Mouse (Mus musculus): ENCODE measurements at regions not wholly inside any gene's neighbourhood (a gene's known extent, or its start where the extent isn't known, plus 50 kb on each side); places are given as distances from the start of the nearest gene placed in this dataset.

DNA sequence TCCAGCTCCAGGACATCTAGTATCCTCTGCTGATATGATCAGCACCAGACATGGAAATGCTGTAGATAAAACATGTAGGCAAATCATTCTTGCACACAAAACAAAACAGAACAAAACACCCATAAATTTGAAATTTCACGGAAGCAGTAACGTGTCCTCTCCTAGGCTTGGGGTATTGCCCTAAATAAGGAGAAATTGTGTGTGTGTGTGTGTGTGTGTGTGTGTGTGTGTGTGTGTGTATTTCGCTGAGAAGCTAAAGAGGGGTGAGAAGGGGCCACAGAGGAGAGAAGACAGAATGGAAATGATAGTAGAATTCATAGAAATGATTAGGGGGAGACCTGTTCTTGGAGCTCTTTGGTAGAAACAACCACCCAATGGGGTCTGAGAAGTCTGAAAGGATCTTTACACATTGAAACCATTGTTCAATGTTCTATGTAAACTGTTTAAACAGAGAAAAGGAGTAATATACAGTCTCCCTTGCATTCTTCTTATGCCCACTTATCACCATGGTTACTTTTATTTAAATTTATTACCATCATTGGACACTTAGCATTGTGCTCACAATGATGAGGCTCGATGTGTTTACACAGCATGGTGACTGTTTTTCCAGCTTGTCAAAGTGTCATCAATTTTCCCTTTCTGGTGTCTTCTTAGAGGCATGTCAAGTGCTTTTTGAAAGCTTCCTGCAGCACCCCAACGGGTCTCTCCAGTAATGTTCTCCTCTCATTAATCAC, 317.3 kb upstream of the 4933412E24Rik start:
- Histone ChIP-seq H3K4me3 (ENCODE audit: low read depth, low read length) (no peak overlapping the region), H3K27me3 (ENCODE audit: control insufficient read depth, insufficient read depth, low read length) (no peaks in the 10 kb centered on the region), H3K4me1 (ENCODE audit: control insufficient read depth, insufficient read depth, low read length) (no peaks in the 10 kb centered on the region), H3K9me3 (ENCODE audit: control insufficient read depth, low read depth, low read length) (no peaks in the 10 kb centered on the region), H3K4me2 (replicated peaks; ENCODE audit: low read depth, low read length) (no peak overlapping the region), H3K36me3 (ENCODE audit: control insufficient read depth, insufficient read depth, low read length) (no peaks in the 10 kb centered on the region), H3K9ac (replicated peaks; ENCODE audit: low read depth, low read length) (no peak overlapping the region), H3K27ac (ENCODE audit: low read length) (no peak overlapping the region)
- ATAC-seq (ENCODE audit: insufficient number of reproducible peaks, insufficient read depth, low FRiP score, low read depth) = no peak
- WGBS = 46% methylated on average over 5 of the region's 5 CpGs

DNA sequence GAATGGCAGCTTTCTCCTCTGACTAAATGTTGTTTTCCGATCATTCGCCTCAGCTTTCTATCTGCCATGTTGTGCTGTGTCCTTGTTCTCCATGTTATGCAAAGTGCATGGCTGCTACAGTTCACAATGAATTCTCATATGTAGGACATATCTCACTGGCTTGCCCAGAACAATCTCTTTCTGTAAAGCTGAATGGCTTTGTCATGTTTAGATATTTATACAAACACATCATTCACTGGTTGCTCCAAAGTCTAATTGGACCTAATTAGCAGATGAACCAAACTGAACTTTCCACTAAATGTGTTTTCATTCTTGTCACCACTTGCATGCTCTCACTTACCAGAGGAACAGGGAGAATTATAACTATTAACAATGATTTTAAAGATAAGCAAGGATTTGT, 301.2 kb upstream of the 4933412E24Rik start:
- no peak overlapping the region for H3K4me3 ChIP-seq (ENCODE audit: low read depth, low read length)
- no peak overlapping the region for H3K4me2 ChIP-seq (replicated peaks; ENCODE audit: low read depth, low read length)
- no peaks in the 10 kb centered on the region for H3K9me3 ChIP-seq (ENCODE audit: control insufficient read depth, low read depth, low read length)
- WGBS = 93% methylated on average over 2 of the region's 2 CpGs
- H3K36me3 ChIP-seq (ENCODE audit: control insufficient read depth, insufficient read depth, low read length) = no peaks in the 10 kb centered on the region
- no peaks in the 10 kb centered on the region for H3K4me1 ChIP-seq (ENCODE audit: control insufficient read depth, insufficient read depth, low read length)
- no peak for ATAC-seq (ENCODE audit: insufficient number of reproducible peaks, insufficient read depth, low FRiP score, low read depth)
- no peaks in the 10 kb centered on the region for H3K27me3 ChIP-seq (ENCODE audit: control insufficient read depth, insufficient read depth, low read length)
- no peak overlapping the region for H3K9ac ChIP-seq (replicated peaks; ENCODE audit: low read depth, low read length)
- no peak overlapping the region for H3K27ac ChIP-seq (ENCODE audit: low read length)

DNA sequence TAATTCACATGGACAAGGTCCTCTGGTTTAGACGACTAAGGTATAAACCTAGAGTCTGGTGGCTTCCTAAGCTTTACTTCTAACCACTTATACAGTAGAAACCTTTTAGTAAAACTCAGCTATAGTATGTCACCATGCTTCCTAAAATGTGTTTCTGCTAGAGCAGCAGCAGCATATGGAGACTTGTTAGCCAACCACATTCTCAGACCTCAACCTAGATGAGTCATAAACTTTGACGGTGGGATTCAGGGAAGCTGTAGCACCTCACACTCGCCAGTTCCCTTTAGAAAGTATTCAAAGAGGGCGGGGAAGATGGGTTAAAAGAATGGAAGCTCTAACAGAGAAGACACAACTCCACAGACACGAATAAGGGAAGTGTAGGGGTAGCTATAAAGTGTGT, 298.8 kb upstream of the 4933412E24Rik start:
- no peaks in the 10 kb centered on the region for H3K27me3 ChIP-seq (ENCODE audit: control insufficient read depth, insufficient read depth, low read length)
- no peak overlapping the region for H3K9ac ChIP-seq (replicated peaks; ENCODE audit: low read depth, low read length)
- no peak overlapping the region for H3K4me2 ChIP-seq (replicated peaks; ENCODE audit: low read depth, low read length)
- no peaks in the 10 kb centered on the region for H3K9me3 ChIP-seq (ENCODE audit: control insufficient read depth, low read depth, low read length)
- no peak overlapping the region for H3K4me3 ChIP-seq (ENCODE audit: low read depth, low read length)
- H3K27ac ChIP-seq (ENCODE audit: low read length) = no peak overlapping the region
- H3K4me1 ChIP-seq (ENCODE audit: control insufficient read depth, insufficient read depth, low read length) = no peaks in the 10 kb centered on the region
- no peak for ATAC-seq (ENCODE audit: insufficient number of reproducible peaks, insufficient read depth, low FRiP score, low read depth)
- no peaks in the 10 kb centered on the region for H3K36me3 ChIP-seq (ENCODE audit: control insufficient read depth, insufficient read depth, low read length)
- WGBS = 72% methylated on average over 5 of the region's 5 CpGs

DNA sequence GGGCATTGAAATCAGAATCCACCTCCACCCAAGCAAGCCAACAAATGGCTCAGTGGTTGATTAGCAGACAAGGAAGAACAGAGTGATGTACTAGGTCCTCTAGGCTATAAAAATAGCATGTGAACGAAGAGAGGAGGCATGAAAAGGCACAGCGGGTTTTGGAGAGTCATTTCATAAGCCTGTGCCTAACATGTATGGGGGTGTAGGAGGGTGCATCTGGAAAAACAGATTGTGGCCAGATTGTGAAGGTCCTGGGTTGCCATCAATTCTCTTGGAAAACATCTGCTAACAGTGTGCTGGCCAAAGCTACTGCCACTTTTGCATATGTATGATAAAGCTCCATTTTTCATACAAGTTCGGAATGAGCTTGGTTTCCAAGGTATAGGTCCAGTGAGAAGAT, 293.5 kb upstream of the 4933412E24Rik start:
- Histone ChIP-seq H3K4me2 (replicated peaks; ENCODE audit: low read depth, low read length) (no peak overlapping the region), H3K9ac (replicated peaks; ENCODE audit: low read depth, low read length) (no peak overlapping the region), H3K9me3 (ENCODE audit: control insufficient read depth, low read depth, low read length) (no peaks in the 10 kb centered on the region), H3K4me3 (ENCODE audit: low read depth, low read length) (no peak overlapping the region), H3K27me3 (ENCODE audit: control insufficient read depth, insufficient read depth, low read length) (no peaks in the 10 kb centered on the region), H3K27ac (ENCODE audit: low read length) (no peak overlapping the region), H3K4me1 (ENCODE audit: control insufficient read depth, insufficient read depth, low read length) (no peaks in the 10 kb centered on the region), H3K36me3 (ENCODE audit: control insufficient read depth, insufficient read depth, low read length) (no peaks in the 10 kb centered on the region)
- 72% methylated on average over 3 of the region's 3 CpGs for WGBS
- no peak for ATAC-seq (ENCODE audit: insufficient number of reproducible peaks, insufficient read depth, low FRiP score, low read depth)

DNA sequence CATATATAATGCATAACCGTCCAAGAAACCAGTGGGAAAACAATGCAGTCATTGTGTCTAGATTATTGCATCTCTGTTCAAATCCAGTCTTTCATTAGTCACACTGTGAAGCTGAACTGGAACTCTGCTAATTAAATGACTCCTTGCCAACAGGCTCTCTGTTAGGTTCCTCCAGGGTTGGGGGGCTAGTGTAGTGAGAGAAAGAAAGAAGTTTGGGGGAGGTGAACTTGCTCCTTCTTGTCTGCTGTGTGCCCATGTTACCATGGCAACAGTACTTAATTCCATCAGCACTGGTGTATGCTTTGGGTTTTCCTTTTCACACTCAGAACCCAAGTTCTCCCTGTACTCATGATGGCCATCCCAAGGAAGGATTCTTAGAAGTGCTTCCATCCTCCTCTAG, 292.6 kb upstream of the 4933412E24Rik start:
- no peak overlapping the region for H3K4me3 ChIP-seq (ENCODE audit: low read depth, low read length)
- H3K9me3 ChIP-seq (ENCODE audit: control insufficient read depth, low read depth, low read length) = no peaks in the 10 kb centered on the region
- H3K27me3 ChIP-seq (ENCODE audit: control insufficient read depth, insufficient read depth, low read length) = no peaks in the 10 kb centered on the region
- no peaks in the 10 kb centered on the region for H3K4me1 ChIP-seq (ENCODE audit: control insufficient read depth, insufficient read depth, low read length)
- H3K27ac ChIP-seq (ENCODE audit: low read length) = no peak overlapping the region
- no peaks in the 10 kb centered on the region for H3K36me3 ChIP-seq (ENCODE audit: control insufficient read depth, insufficient read depth, low read length)
- H3K4me2 ChIP-seq (replicated peaks; ENCODE audit: low read depth, low read length) = no peak overlapping the region
- no peak for ATAC-seq (ENCODE audit: insufficient number of reproducible peaks, insufficient read depth, low FRiP score, low read depth)
- H3K9ac ChIP-seq (replicated peaks; ENCODE audit: low read depth, low read length) = no peak overlapping the region
- WGBS = 87% methylated on average over 1 of the region's 1 CpGs

DNA sequence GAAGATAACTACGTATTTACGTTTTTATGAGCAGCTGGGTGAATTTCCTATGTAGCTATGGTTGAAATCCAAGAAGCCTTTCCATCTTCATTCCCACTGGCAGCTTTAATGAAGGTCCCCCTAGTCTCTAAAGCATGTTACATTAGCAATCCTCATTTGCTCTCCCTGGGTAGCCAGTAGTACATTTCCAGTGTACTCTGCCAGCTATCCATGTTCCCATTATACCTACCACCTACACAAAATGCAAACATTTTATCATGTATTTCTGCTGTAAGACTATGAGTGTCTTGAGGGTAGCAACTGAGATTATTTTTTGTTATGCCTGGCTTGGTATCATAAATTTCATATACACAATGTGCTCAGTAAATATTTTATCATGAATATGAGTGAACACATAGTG, 291.7 kb upstream of the 4933412E24Rik start:
- Histone ChIP-seq H3K36me3 (ENCODE audit: control insufficient read depth, insufficient read depth, low read length) (no peaks in the 10 kb centered on the region), H3K9ac (replicated peaks; ENCODE audit: low read depth, low read length) (no peak overlapping the region), H3K27ac (ENCODE audit: low read length) (no peak overlapping the region), H3K4me2 (replicated peaks; ENCODE audit: low read depth, low read length) (no peak overlapping the region), H3K27me3 (ENCODE audit: control insufficient read depth, insufficient read depth, low read length) (no peaks in the 10 kb centered on the region), H3K4me1 (ENCODE audit: control insufficient read depth, insufficient read depth, low read length) (no peaks in the 10 kb centered on the region), H3K9me3 (ENCODE audit: control insufficient read depth, low read depth, low read length) (no peaks in the 10 kb centered on the region), H3K4me3 (ENCODE audit: low read depth, low read length) (no peak overlapping the region)
- no peak for ATAC-seq (ENCODE audit: insufficient number of reproducible peaks, insufficient read depth, low FRiP score, low read depth)
- 90% methylated on average over 2 of the region's 2 CpGs for WGBS

DNA sequence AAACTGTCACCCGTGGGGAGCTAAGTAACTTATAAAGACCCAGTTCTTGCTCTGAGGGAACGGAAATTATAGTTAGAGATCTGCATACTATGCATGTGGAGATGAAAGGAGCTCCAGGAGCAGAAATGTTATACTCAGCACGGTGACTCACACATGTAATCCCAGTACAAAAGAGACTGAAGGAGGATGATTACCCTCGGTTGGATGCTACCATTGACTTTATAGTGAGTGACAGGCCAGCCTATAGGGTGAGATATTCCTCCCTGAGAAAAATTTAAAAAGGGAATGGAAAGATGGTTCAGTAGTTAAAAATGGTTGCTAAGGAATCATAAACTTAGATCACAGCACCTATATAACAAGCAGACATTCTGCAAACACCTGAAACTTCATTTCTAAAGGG, 287.1 kb upstream of the 4933412E24Rik start:
- Histone ChIP-seq H3K27ac (ENCODE audit: low read length) (no peak overlapping the region), H3K36me3 (ENCODE audit: control insufficient read depth, insufficient read depth, low read length) (no peaks in the 10 kb centered on the region), H3K9ac (replicated peaks; ENCODE audit: low read depth, low read length) (no peak overlapping the region), H3K27me3 (ENCODE audit: control insufficient read depth, insufficient read depth, low read length) (no peaks in the 10 kb centered on the region), H3K4me2 (replicated peaks; ENCODE audit: low read depth, low read length) (no peak overlapping the region), H3K4me3 (ENCODE audit: low read depth, low read length) (no peak overlapping the region), H3K9me3 (ENCODE audit: control insufficient read depth, low read depth, low read length) (no peaks in the 10 kb centered on the region), H3K4me1 (ENCODE audit: control insufficient read depth, insufficient read depth, low read length) (no peaks in the 10 kb centered on the region)
- ATAC-seq (ENCODE audit: insufficient number of reproducible peaks, insufficient read depth, low FRiP score, low read depth) = no peak
- WGBS = 77% methylated on average over 4 of the region's 4 CpGs

DNA sequence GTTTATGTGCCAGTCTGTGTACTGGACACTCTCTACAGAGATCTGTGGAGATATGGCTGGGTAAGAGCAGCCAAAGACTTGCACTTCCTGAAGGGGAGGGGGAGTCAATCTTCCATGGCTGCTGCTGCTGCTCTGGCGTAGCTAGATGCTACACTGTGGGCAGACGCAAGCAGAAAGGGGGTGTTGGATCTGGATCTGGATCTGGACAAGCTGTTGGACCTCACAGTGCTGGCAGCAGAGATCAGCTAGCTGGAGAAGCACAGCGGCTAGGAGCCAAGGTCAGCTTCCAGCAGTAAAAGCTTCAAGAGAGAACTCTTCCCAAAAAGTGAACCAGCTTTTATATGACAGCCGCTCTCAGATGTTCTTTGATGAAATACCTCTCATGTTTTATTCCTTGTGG, 285.5 kb upstream of the 4933412E24Rik start:
- no peaks in the 10 kb centered on the region for H3K36me3 ChIP-seq (ENCODE audit: control insufficient read depth, insufficient read depth, low read length)
- H3K4me2 ChIP-seq (replicated peaks; ENCODE audit: low read depth, low read length) = no peak overlapping the region
- no peaks in the 10 kb centered on the region for H3K4me1 ChIP-seq (ENCODE audit: control insufficient read depth, insufficient read depth, low read length)
- H3K27ac ChIP-seq (ENCODE audit: low read length) = no peak overlapping the region
- H3K27me3 ChIP-seq (ENCODE audit: control insufficient read depth, insufficient read depth, low read length) = no peaks in the 10 kb centered on the region
- H3K9ac ChIP-seq (replicated peaks; ENCODE audit: low read depth, low read length) = no peak overlapping the region
- no peak for ATAC-seq (ENCODE audit: insufficient number of reproducible peaks, insufficient read depth, low FRiP score, low read depth)
- WGBS = 79% methylated on average over 4 of the region's 4 CpGs
- H3K9me3 ChIP-seq (ENCODE audit: control insufficient read depth, low read depth, low read length) = no peaks in the 10 kb centered on the region
- no peak overlapping the region for H3K4me3 ChIP-seq (ENCODE audit: low read depth, low read length)

DNA sequence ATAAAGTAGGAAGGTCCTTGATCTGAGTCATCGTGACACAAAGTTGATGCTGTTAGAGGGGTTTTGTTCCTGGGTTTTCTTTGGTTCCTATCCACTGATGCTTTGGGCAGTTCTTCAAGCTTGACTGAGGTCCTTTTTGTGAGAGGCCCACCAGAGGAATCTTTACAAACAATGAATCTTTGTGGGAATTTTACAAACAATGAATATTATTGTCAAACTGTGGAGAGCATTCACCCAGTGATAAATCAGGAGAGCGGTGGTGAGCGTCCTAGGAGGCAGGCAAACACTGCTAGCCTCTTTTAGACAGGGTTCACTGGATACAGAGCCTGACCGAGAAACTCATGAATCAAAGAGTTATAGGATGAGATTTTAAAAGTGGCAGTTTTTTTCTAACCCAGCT, 268.9 kb upstream of the 4933412E24Rik start:
- Histone ChIP-seq H3K9ac (replicated peaks; ENCODE audit: low read depth, low read length) (no peak overlapping the region), H3K9me3 (ENCODE audit: control insufficient read depth, low read depth, low read length) (no peaks in the 10 kb centered on the region), H3K4me1 (ENCODE audit: control insufficient read depth, insufficient read depth, low read length) (no peaks in the 10 kb centered on the region), H3K4me3 (ENCODE audit: low read depth, low read length) (no peak overlapping the region), H3K27ac (ENCODE audit: low read length) (no peak overlapping the region), H3K36me3 (ENCODE audit: control insufficient read depth, insufficient read depth, low read length) (no peaks in the 10 kb centered on the region), H3K27me3 (ENCODE audit: control insufficient read depth, insufficient read depth, low read length) (no peaks in the 10 kb centered on the region), H3K4me2 (replicated peaks; ENCODE audit: low read depth, low read length) (no peak overlapping the region)
- WGBS = 65% methylated on average over 4 of the region's 4 CpGs
- no peak for ATAC-seq (ENCODE audit: insufficient number of reproducible peaks, insufficient read depth, low FRiP score, low read depth)
